Mouse (Mus musculus) thymus, postnatal 25 days (tissue): ENCODE results near the gene Arid1a.

Source experiments
- DNase-seq: peaks from one replicate; pipeline ENCODE4 v3.0.0; 2022

Gene Arid1a

DNA sequence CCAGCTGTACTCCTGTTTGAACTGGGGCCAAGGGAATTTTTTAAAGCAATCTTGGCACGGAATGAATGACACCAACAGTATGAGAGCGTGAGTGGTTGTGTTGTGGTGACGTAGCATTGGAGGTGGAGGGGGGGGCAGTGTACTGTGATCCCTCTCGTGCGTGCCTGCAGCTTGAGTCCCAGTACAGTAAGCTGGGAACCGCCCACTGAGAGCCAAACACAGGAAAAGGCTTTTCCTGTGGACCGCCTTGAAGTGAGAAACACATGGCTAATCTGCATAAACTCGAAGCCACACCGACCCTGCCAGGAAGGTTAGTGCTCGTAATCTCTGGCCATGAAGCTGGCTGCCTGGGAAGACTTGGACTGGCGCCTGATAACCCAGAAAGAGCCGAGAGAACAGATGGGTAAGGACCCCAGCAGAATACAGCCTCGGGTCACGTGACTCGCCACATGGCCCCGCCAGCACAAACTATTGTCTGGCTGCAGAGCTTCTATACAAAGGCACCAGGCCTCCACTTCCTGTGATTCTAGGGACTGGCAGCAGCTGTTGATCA, 27.0 kb downstream of the Arid1a start:
- peak; percentile 80 for DNase-seq

GRCm38 (mm10) chr4:133729007-133729406, 27.6 kb downstream of the Arid1a start:
- DNase-seq = no peak

- no peak for DNase-seq
These were observed 28.3 kb downstream of the Arid1a start for GRCm38 (mm10) chr4:133728256-133728655.

- no peak for DNase-seq
These were observed 30.9 kb downstream of the Arid1a start for GRCm38 (mm10) chr4:133725706-133726105.

GRCm38 (mm10) chr4:133719791-133720190, 36.8 kb downstream of the Arid1a start:
- no peak for DNase-seq

DNA sequence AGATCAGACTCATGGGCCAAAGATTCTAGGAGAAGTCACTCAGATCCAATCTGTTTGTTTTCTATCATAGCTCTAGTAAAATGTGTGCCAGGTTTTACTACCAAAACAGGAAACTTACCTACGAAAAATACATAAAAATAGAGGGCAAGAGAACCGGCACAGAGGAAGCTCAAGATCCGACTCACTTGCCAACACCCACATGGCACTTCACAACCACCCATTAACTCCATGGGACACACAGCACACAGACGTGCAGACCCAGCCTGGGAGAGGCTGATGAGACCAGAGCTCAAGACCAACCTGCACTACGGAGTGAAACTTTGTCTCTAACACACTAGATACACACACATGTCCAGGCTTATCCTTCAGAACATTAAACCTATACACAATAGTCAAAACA, 43.8 kb downstream of the Arid1a start:
- no peak for DNase-seq

DNA sequence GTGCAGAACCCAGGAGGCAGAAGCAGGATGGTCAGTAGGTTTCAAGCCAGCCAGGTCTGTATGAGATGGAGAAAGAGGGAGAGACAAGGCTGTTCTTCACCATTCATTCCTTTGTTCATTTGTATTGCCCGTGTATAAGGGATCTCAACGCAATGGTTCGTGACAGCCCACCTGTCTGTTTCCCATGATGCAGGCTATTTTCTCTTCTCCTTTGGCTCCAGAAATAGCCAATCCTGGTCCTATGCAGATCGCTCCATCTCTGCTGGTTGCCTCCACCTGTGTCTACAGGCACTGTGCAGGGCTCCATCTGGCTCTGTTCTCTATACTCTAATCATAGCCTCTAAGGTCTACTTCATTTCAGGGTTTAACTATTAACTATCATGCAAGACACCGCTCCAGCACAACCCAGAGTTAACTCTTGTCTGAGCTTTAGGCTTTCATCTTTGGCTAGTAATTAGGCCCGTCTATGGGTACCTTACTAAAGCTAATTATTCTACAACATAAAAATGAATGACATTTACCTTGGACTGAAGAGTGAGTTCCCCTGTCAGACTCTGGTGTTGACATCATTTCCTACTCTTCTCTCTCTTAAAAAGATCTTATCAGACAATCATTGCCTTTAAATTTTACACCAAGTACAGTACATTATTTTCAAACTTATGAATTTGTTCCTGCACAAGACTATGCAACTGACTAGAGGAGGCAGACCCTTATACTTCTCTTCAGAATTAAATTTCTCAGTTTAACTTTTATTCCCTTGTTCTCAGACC, 45.1 kb downstream of the Arid1a start:
- no peak for DNase-seq

DNA sequence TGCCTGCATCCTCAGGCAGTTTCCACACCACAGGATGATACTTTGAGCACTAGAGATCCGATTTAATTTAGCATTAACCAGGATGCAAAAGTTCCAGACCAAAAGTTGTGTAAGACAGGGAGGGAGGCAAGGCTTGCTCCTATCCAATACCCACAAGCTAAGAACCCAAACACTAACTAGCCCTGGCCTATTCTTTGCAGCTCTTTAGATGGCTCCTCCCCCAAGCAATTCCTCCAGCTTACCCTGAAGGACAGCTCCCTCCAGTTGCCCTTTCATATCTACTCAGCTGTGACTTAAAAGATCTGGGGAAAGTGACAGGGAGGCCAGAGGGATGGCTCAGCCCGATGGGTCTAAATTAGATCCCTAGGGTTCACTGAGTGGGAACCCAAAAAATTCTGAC, 47.2 kb downstream of the Arid1a start:
- DNase-seq = no peak

DNA sequence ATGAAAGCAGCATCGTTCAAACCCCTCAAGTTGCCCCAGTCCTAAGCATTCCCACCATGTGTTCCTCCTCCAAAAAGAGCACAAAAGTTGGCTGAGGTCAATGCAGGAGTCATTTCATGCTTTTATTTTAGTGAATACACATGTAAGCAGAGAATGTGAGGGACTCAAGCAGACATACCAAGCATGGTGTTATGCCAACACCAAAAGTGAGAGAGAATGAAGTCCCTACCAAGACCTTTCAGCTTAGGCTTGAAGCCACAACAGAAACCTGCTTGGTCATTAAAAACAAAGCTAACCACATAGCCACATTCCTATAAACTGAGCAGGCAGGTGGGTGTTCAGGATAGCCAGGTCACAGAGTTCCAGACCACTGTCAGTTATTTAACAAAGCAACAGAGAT, 49.1 kb downstream of the Arid1a start:
- no peak for DNase-seq

GRCm38 (mm10) chr4:133706956-133707355, 49.6 kb downstream of the Arid1a start:
- peak; percentile 82 for DNase-seq

GRCm38 (mm10) chr4:133705062-133705461, 51.5 kb downstream of the Arid1a start:
- DNase-seq = no peak

- no peak for DNase-seq
These were observed 55.6 kb downstream of the Arid1a start for GRCm38 (mm10) chr4:133700905-133701368.

- no peak for DNase-seq
These were observed 61.2 kb downstream of the Arid1a start for GRCm38 (mm10) chr4:133695363-133695762.

GRCm38 (mm10) chr4:133690252-133690651, 66.3 kb downstream of the Arid1a start:
- DNase-seq = no peak

- no peak for DNase-seq
These were observed 68.0 kb downstream of the Arid1a start for GRCm38 (mm10) chr4:133688417-133689067.

GRCm38 (mm10) chr4:133687126-133687525, 69.4 kb downstream of the Arid1a start:
- no peak for DNase-seq

- DNase-seq = no peak
These were observed 70.1 kb downstream of the Arid1a start for GRCm38 (mm10) chr4:133686512-133686911.

GRCm38 (mm10) chr4:133680206-133680786, 76.3 kb downstream of the Arid1a start:
- DNase-seq = no peak

- no peak for DNase-seq
These were observed 76.9 kb downstream of the Arid1a start for GRCm38 (mm10) chr4:133679629-133680028.

GRCm38 (mm10) chr4:133677266-133677665, 79.3 kb downstream of the Arid1a start:
- no peak for DNase-seq

DNA sequence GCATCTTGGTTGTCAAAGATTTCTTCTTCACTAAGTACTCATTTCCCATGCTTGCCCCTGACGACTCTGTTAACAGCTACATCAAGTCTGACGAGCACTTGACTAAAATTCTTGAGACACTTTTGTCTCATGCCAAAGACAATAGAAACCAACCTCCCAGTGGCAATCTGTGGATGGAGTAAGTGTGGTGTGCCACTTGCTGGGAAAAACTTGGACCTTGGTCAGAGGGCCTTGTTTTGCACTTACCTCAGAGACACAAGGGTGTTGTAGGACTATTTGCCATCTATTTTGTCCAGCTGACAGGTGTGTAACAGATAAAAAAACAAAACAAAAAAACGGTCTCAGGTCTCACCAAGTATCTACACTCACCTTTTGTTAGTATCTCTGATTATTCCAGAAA, 80.4 kb downstream of the Arid1a start:
- DNase-seq = no peak

- DNase-seq = no peak
These were observed 81.0 kb downstream of the Arid1a start for GRCm38 (mm10) chr4:133675594-133676016.

GRCm38 (mm10) chr4:133674331-133674695, 82.3 kb downstream of the Arid1a start:
- DNase-seq = no peak
